Mouse (Mus musculus) testis, adult 10 weeks (tissue): ENCODE measurements around the gene Krt87. TPM values are rescaled to one million over a fixed set of nuclear protein-coding genes. Genes with fewer than 3 reads are reported as not detected.

Source experiments
- polyA plus RNA-seq: library from polyadenylated mRNA; stranded (reverse); fragments of 350-450 nt; fragmentation: Illumina TruSeq; extraction: RNeasy Lipid Tissue Mini Kit (QIAGEN cat#74804); gene quantifications from one replicate; pipeline ENCODE4 v1.2.3, GENCODE M21; 2014; ENCODE audit warnings: low read depth, low replicate concordance

Gene Krt87
- not detected for polyA plus RNA-seq

GRCm38 (mm10) chr15:101438555-101438954 is at the start of gene Krt87:
Krt87 (minus strand) TSS chr15:101438804.

GRCm38 (mm10) chr15:101472952-101473528 is 34.4 kb upstream of the Krt87 start, which contains the start of gene Krt86:
Krt86 (plus strand) TSS chr15:101473478.

GRCm38 (mm10) chr15:101463651-101464050 is 25.0 kb upstream of the Krt87 start, which contains the start of gene Krt81:
Krt81 (minus strand) TSS chr15:101463751.

GRCm38 (mm10) chr15:101447444-101447843 is 8.8 kb upstream of the Krt87 start, which contains the start of gene Krt88:
Krt88 (plus strand) TSS chr15:101447744.

GRCm38 (mm10) chr15:101410775-101411174 is 27.8 kb downstream of the Krt87 start, which contains the start of gene Krt7:
Krt7 (plus strand) TSS chr15:101411043.

Other genes with a start within 250 kb of the Krt87 start
- not detected for gene Grasp, start 214.6 kb downstream of the Krt87 start, polyA plus RNA-seq
- gene Nr4a1, start 184.5 kb downstream of the Krt87 start, polyA plus RNA-seq: 1.4 TPM
- gene Atg101, start 154.5 kb downstream of the Krt87 start, polyA plus RNA-seq: not detected
- 1.7 TPM for gene 6030408B16Rik, start 145.6 kb downstream of the Krt87 start, polyA plus RNA-seq
- gene Krt80, start 68.6 kb downstream of the Krt87 start, polyA plus RNA-seq: not detected
- gene Krt7, start 27.8 kb downstream of the Krt87 start, polyA plus RNA-seq: not detected
- gene Krt88, start 8.9 kb upstream of the Krt87 start, polyA plus RNA-seq: 8.2 TPM
- not detected for gene Krt81, start 24.9 kb upstream of the Krt87 start, polyA plus RNA-seq
- gene Krt86, start 34.7 kb upstream of the Krt87 start, polyA plus RNA-seq: not detected
- not detected for gene Krt83, start 52.7 kb upstream of the Krt87 start, polyA plus RNA-seq
- gene Gm49425, start 78.5 kb upstream of the Krt87 start, polyA plus RNA-seq: not detected
- gene Krt84, start 94.0 kb upstream of the Krt87 start, polyA plus RNA-seq: not detected
- not detected for gene Krt82, start 111.9 kb upstream of the Krt87 start, polyA plus RNA-seq
- not detected for gene Krt90, start 124.1 kb upstream of the Krt87 start, polyA plus RNA-seq
- gene Krt75, start 135.1 kb upstream of the Krt87 start, polyA plus RNA-seq: not detected
- not detected for gene Gm5414, start 189.4 kb upstream of the Krt87 start, polyA plus RNA-seq
- not detected for gene Gm5478, start 208.6 kb upstream of the Krt87 start, polyA plus RNA-seq
- not detected for gene Krt6b, start 241.5 kb upstream of the Krt87 start, polyA plus RNA-seq